Mouse (Mus musculus) lung, adult 2 months (tissue): Measurements from ENCODE around the gene Tinf2. TPM values are rescaled to one million over a fixed set of nuclear protein-coding genes. Genes with fewer than 3 reads are reported as not detected.

Experiments used
- DNase-seq: peaks from one replicate; pipeline ENCODE4 v3.0.0; 2022
- H3K4me1 ChIP-seq: fragments of 200-500 bp; 2 replicates; pipeline ENCODE4 v1.6.1; 2011; ENCODE audit warnings: low read length; ENCODE audit not compliant: control insufficient read depth, insufficient read depth
- H3K4me3 ChIP-seq: fragments of 200-500 bp; replicated peaks from 2 replicates; pipeline ENCODE3; 2011; ENCODE audit warnings: low read depth, mild to moderate bottlenecking, control low read depth, low read length; ENCODE audit errors: extremely low read depth
- CTCF ChIP-seq: fragments of 200-500 bp; IDR thresholded peaks from 2 replicates; pipeline ENCODE4 v1.5.1; 2011; ENCODE audit warnings: mild to moderate bottlenecking, low read length, control low read depth; ENCODE audit not compliant: insufficient read depth
- POLR2A ChIP-seq: fragments of 200-500 bp; IDR thresholded peaks from 2 replicates; pipeline ENCODE4 v1.6.1; 2011; ENCODE audit warnings: low read depth, mild to moderate bottlenecking, control low read depth, low read length, borderline replicate concordance; ENCODE audit errors: extremely low read depth
- WGBS: fragments of 180-500 bp; shearing (Covaris S2); methylation state at CpG from one replicate; pipeline ENCODE4 v1.1.7; 2018; 5-methylcytosine and 5-hydroxymethylcytosine counted together
- polyA plus RNA-seq: library from polyadenylated mRNA; depleted of rRNA; stranded (reverse); fragments of >200 nt; gene quantifications from 2 replicates; pipeline ENCODE4 v1.2.3, GENCODE M21; 2012

The Tinf2 gene
- polyA plus RNA-seq, 1 experiment, result 14.8 TPM

GRCm38 (mm10) chr14:55660636-55661035, 21.0 kb downstream of the Tinf2 start:
- no peaks in the 10 kb centered on the region for H3K4me1 ChIP-seq
- WGBS, result 49% methylated on average over 2 of the region's 2 CpGs
- H3K4me3 ChIP-seq, result peak overlapping the region; percentile 76
- no peak for TF ChIP-seq CTCF
- TF ChIP-seq POLR2A, result no peak
- DNase-seq, result no peak

- peak; percentile 73 for DNase-seq
- under 1% methylated on average over 39 of the region's 39 CpGs for WGBS
- Histone ChIP-seq H3K4me1 (no peaks in the 10 kb centered on the region), H3K4me3 (peak within 1 kb of the TSS; percentile 76)
- TF ChIP-seq POLR2A (no peak), CTCF (peak; percentile 38; the same call in 1 of the 2 replicates)
These were observed 21.6 kb downstream of the Tinf2 start, which contains the start of gene Mdp1 for GRCm38 (mm10) chr14:55659960-55660573. Gene Mdp1, minus strand, starts transcription at chr14:55660508.

GRCm38 (mm10) chr14:55658011-55658410, 23.6 kb downstream of the Tinf2 start:
- no peak for TF ChIP-seq CTCF
- no peak for TF ChIP-seq POLR2A
- WGBS, result 89% methylated on average over 5 of the region's 5 CpGs
- H3K4me3 ChIP-seq, result no peak overlapping the region
- no peaks in the 10 kb centered on the region for H3K4me1 ChIP-seq
- no peak for DNase-seq

GRCm38 (mm10) chr14:55656935-55657334, 24.7 kb downstream of the Tinf2 start:
- no peak for DNase-seq
- Histone ChIP-seq H3K4me3 (no peak overlapping the region), H3K4me1 (no peaks in the 10 kb centered on the region)
- TF ChIP-seq CTCF (no peak), POLR2A (no peak)
- 77% methylated on average over 3 of the region's 3 CpGs for WGBS

GRCm38 (mm10) chr14:55651528-55651927, 30.1 kb downstream of the Tinf2 start:
- 84% methylated on average over 7 of the region's 7 CpGs for WGBS
- no peak for DNase-seq
- no peak overlapping the region for H3K4me3 ChIP-seq

GRCm38 (mm10) chr14:55649884-55650283, 31.7 kb downstream of the Tinf2 start, which contains the start of gene Tssk4:
Gene Tssk4, plus strand, starts transcription at chr14:55650184.
- TF ChIP-seq CTCF (no peak), POLR2A (no peak)
- no peak within 1 kb of the TSS for H3K4me3 ChIP-seq
- 92% methylated on average over 2 of the region's 2 CpGs for WGBS
- no peak for DNase-seq
- peaks cover 5% of the 10 kb centered on the region for H3K4me1 ChIP-seq

More at GRCm38 (mm10) chr14:55651528-55651927, 30.1 kb downstream of the Tinf2 start:
- TF ChIP-seq POLR2A (no peak), CTCF (no peak)
- H3K4me1 ChIP-seq, result peaks cover 2% of the 10 kb centered on the region; the same call in 1 of the 2 replicates

GRCm38 (mm10) chr14:55644261-55644888, 37.2 kb downstream of the Tinf2 start:
- 6% methylated on average over 17 of the region's 17 CpGs for WGBS
- TF ChIP-seq CTCF (no peak), POLR2A (no peak)
- DNase-seq, result no peak
- peaks cover 18% of the 10 kb centered on the region for H3K4me1 ChIP-seq
- peak overlapping the region; percentile 48 for H3K4me3 ChIP-seq

- peak; percentile 92 for DNase-seq
- TF ChIP-seq CTCF (no peak), POLR2A (peak; percentile 44; the same call in 1 of the 2 replicates)
- Histone ChIP-seq H3K4me1 (peaks cover 16% of the 10 kb centered on the region), H3K4me3 (peak within 1 kb of the TSS; percentile 97)
- under 1% methylated on average over 89 of the region's 89 CpGs for WGBS
These were observed 38.3 kb downstream of the Tinf2 start, which contains the start of gene Tm9sf1 for GRCm38 (mm10) chr14:55643060-55643907. Gene Tm9sf1, minus strand, starts transcription at chr14:55643806.

GRCm38 (mm10) chr14:55642679-55643059, 39.0 kb downstream of the Tinf2 start:
- 18% methylated on average over 8 of the region's 8 CpGs for WGBS

More at GRCm38 (mm10) chr14:55642679-55643059, 39.0 kb downstream of the Tinf2 start:
- no peak for DNase-seq
- TF ChIP-seq CTCF, result no peak
- no peak for TF ChIP-seq POLR2A
- Histone ChIP-seq H3K4me1 (peaks cover 16% of the 10 kb centered on the region), H3K4me3 (peak overlapping the region; percentile 97)
